Mouse (Mus musculus) kidney, embryonic 15.5 days (tissue): ENCODE measurements at regions not wholly inside any gene's neighbourhood (a gene's known extent, or its start where the extent isn't known, plus 50 kb on each side); places are given as distances from the start of the nearest gene placed in this dataset.

ENCODE experiments used
- ATAC-seq: fragments of 200-750 bp; cut with Nextera tagmentation; replicated peaks from 2 replicates; pipeline ENCODE4 v1.8.0; 2017; ENCODE audit warnings: moderate TSS enrichment; ENCODE audit not compliant: low FRiP score
- H3K27ac ChIP-seq: fragments of 300-500 bp; sonication (generic); 2 replicates; pipeline ENCODE4 v1.5.1; 2015; ENCODE audit warnings: mild to moderate bottlenecking, inconsistent platforms
- H3K27me3 ChIP-seq: fragments of 300-500 bp; sonication (generic); 2 replicates; pipeline ENCODE4 v1.6.1; 2015; ENCODE audit warnings: inconsistent platforms
- H3K36me3 ChIP-seq: fragments of 300-500 bp; sonication (generic); 2 replicates; pipeline ENCODE4 v1.6.1; 2015; ENCODE audit warnings: inconsistent platforms
- H3K4me1 ChIP-seq: fragments of 300-500 bp; sonication (generic); 2 replicates; pipeline ENCODE4 v1.6.1; 2015; ENCODE audit warnings: inconsistent platforms
- H3K4me2 ChIP-seq: fragments of 300-500 bp; sonication (generic); 2 replicates; pipeline ENCODE4 v1.6.1; 2015; ENCODE audit warnings: moderate library complexity, mild to moderate bottlenecking, inconsistent platforms
- H3K4me3 ChIP-seq: fragments of 300-500 bp; sonication (generic); replicated peaks from 2 replicates; pipeline ENCODE4 v1.5.1; 2015; ENCODE audit warnings: mild to moderate bottlenecking, inconsistent platforms
- H3K9ac ChIP-seq: fragments of 300-500 bp; sonication (generic); 2 replicates; pipeline ENCODE4 v1.6.1; 2015; ENCODE audit warnings: mild to moderate bottlenecking, inconsistent platforms
- H3K9me3 ChIP-seq: fragments of 300-500 bp; sonication (generic); replicated peaks from 2 replicates; pipeline ENCODE4 v1.6.1; 2016; ENCODE audit warnings: inconsistent platforms
- WGBS: fragments of 180-500 bp; shearing (Covaris S2); methylation state at CpG from one replicate; pipeline ENCODE4 v1.1.7; 2015; ENCODE audit warnings: mixed read lengths; 5-methylcytosine and 5-hydroxymethylcytosine counted together

DNA sequence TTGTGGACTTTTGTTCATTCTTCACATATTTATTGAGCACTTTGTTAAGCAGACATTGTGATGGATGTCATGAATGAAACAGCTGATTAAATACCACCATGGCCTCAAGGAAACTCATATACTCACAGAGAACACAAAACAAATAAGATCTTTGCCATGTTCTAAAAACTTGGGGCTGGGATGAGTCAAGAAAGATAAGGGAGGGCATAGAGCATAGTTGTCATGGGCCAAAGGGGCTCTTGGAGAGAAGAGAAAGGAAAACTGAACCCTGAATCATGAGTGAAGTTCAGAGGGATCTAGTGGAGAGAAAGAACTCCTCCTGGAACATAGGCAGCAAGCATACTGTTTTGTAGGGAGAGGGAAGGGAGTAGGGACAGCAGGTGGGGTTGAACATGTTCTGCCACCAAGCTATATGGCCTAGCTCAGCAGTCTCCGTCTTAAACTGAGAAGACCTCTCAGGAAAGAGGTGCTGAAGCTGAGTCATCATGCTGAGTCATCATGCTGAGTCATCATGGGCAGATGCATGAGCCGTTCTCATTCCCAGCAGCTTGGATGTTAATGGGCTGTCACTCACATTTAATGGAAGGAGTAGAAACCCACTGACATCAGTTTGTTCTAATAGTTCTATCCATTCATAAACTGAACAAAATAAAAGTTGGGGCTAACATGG lies 69.6 kb downstream of the Cetn3 start:
- H3K27ac ChIP-seq, result no peak overlapping the region
- H3K9ac ChIP-seq, result no peak overlapping the region
- no peaks in the 10 kb centered on the region for H3K27me3 ChIP-seq
- no peaks in the 10 kb centered on the region for H3K9me3 ChIP-seq
- H3K4me1 ChIP-seq, result no peaks in the 10 kb centered on the region
- no peak overlapping the region for H3K4me2 ChIP-seq
- ATAC-seq, result no peak
- no peak overlapping the region for H3K4me3 ChIP-seq
- no peaks in the 10 kb centered on the region for H3K36me3 ChIP-seq
- WGBS, result 52% methylated on average over 2 of the region's 2 CpGs

DNA sequence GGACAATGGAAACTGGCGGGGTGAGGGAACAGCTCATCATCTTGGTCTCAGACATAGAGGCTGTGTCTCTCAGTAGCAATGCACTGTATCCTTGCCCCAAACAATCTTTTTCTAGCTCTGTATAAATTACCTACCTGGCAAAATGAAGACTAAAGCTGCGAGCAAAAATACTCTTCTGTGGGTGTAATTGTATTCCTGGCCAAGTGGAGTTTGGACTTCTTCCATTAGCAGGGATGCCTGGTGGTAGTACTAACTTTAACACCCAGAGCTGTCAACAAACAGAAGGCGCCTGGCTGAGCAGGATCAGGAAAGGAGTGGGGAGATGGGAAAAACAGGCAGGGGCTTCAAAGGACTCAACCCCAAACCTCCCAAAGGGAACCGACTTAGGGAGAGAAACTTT lies 73.2 kb downstream of the Cetn3 start:
- no peak for ATAC-seq
- WGBS, result 55% methylated on average over 4 of the region's 4 CpGs
- no peak overlapping the region for H3K4me3 ChIP-seq
- H3K9me3 ChIP-seq, result no peaks in the 10 kb centered on the region
- no peaks in the 10 kb centered on the region for H3K27me3 ChIP-seq
- H3K4me1 ChIP-seq, result no peaks in the 10 kb centered on the region
- no peak overlapping the region for H3K27ac ChIP-seq
- no peaks in the 10 kb centered on the region for H3K36me3 ChIP-seq
- H3K9ac ChIP-seq, result no peak overlapping the region
- no peak overlapping the region for H3K4me2 ChIP-seq

GRCm38 (mm10) chr13:81860683-81861082 lies 77.8 kb downstream of the Cetn3 start:
- no peaks in the 10 kb centered on the region for H3K4me1 ChIP-seq
- no peak overlapping the region for H3K27ac ChIP-seq
- no peaks in the 10 kb centered on the region for H3K27me3 ChIP-seq
- H3K9me3 ChIP-seq, result no peaks in the 10 kb centered on the region
- no peak overlapping the region for H3K9ac ChIP-seq
- H3K36me3 ChIP-seq, result no peaks in the 10 kb centered on the region
- 73% methylated on average over 4 of the region's 4 CpGs for WGBS
- no peak for ATAC-seq
- no peak overlapping the region for H3K4me2 ChIP-seq
- no peak overlapping the region for H3K4me3 ChIP-seq

DNA sequence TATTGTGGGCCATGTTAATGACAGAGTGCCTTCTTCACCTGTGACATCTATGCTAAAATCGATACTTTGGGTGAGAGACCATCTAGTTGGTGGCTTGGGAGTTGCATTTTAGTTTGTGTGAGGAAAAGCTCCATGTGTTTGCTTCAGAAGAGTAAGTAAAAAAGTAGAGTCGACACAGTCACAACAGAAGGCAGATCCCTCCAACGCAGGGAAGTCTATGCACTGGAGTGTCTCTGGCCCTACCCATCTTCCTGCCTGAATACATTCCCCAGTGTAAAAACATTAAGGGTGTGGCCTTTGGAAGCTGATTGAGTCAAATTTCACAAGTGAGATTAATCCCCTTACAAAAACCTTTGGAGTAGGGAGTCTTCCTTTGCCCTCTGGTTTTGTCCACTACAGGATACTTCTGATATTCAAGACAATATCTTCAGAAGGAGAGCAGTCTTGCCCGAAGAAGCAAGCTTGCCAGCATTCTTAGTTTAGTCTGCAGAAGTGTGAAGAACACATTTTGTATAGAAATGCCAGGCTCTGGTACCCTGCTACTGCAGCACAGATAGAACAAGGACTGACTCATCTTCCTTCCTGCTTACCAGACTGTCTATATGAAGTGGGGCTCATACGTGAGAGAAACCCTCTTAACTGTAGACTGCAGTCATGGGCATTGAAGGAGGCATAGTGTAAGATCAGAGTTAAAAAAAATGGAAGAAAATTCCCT lies 79.2 kb downstream of the Cetn3 start:
- Histone ChIP-seq H3K27ac (no peak overlapping the region), H3K27me3 (no peaks in the 10 kb centered on the region), H3K9me3 (no peaks in the 10 kb centered on the region), H3K36me3 (no peaks in the 10 kb centered on the region), H3K4me2 (no peak overlapping the region), H3K9ac (no peak overlapping the region), H3K4me1 (no peaks in the 10 kb centered on the region), H3K4me3 (no peak overlapping the region)
- ATAC-seq, result no peak
- WGBS, result 82% methylated on average over 5 of the region's 5 CpGs

DNA sequence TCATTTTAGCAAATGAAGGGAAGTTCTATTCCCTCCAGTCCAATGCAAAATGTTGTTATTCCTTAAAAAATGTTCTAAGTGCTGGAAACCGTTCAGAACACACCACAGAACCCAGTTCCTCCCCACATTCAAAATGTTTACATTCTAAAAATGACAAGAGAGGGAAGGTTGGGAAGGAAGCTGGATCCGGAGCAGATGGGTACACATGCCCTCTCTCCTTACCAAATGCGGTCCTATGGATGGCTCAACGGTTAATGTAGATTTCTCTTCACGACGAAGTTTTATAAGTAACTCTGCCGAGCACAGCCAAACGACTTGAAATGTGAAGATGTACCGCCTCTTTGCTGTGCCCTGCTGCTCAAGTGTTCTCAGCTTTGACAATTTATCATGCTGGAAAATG lies 88.3 kb downstream of the Cetn3 start:
- H3K27me3 ChIP-seq, result no peaks in the 10 kb centered on the region
- no peak for ATAC-seq
- no peak overlapping the region for H3K27ac ChIP-seq
- WGBS, result 83% methylated on average over 9 of the region's 9 CpGs
- H3K4me1 ChIP-seq, result no peaks in the 10 kb centered on the region
- H3K4me2 ChIP-seq, result no peak overlapping the region
- H3K9me3 ChIP-seq, result no peaks in the 10 kb centered on the region
- H3K9ac ChIP-seq, result no peak overlapping the region
- H3K36me3 ChIP-seq, result no peaks in the 10 kb centered on the region
- no peak overlapping the region for H3K4me3 ChIP-seq

DNA sequence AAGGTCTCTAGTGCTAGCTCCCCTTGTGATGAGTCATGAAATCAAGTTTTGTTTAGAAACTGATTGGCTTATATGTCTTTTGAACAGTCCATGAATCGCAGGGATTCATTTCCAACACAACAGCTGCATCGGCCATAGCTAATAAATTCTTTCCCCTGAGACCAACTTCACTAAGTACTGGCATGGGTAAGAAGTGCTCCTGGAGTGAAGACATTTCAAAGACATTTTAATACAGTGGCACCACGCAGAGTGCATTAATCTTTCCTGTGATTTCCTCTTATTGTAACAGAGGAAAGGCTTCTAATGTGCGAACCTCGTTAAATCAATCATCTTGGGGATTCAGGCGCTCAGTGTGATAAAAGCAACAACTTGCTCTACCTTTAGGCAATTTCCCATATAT lies 103.0 kb downstream of the Cetn3 start:
- no peak overlapping the region for H3K4me2 ChIP-seq
- no peak overlapping the region for H3K27ac ChIP-seq
- 53% methylated on average over 6 of the region's 6 CpGs for WGBS
- no peaks in the 10 kb centered on the region for H3K4me1 ChIP-seq
- no peak for ATAC-seq
- H3K9ac ChIP-seq, result no peak overlapping the region
- H3K36me3 ChIP-seq, result no peaks in the 10 kb centered on the region
- no peaks in the 10 kb centered on the region for H3K9me3 ChIP-seq
- H3K27me3 ChIP-seq, result no peaks in the 10 kb centered on the region
- no peak overlapping the region for H3K4me3 ChIP-seq

DNA sequence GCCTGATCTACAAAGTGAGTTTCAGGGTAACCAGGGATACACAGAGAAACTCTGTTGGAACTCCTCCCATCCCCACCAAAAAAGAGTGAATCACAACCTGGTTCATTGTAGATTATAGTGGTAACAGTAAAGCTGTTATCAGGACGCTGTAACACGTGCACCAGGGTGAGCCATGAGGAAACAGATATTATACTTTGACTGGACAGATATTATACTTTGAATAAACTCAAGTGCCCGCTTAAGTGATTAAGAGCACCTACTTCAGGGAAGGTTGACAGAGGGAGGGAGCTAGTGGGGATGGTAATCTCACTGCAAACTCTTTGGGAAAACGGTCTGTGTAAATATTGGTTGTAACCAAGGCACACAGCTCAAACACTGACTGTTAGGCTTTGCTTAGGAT lies 147.4 kb downstream of the Cetn3 start:
- H3K4me2 ChIP-seq, result no peak overlapping the region
- WGBS, result 76% methylated on average over 4 of the region's 4 CpGs
- H3K4me3 ChIP-seq, result no peak overlapping the region
- no peaks in the 10 kb centered on the region for H3K4me1 ChIP-seq
- H3K36me3 ChIP-seq, result no peaks in the 10 kb centered on the region
- ATAC-seq, result no peak
- no peak overlapping the region for H3K9ac ChIP-seq
- H3K27ac ChIP-seq, result no peak overlapping the region
- H3K9me3 ChIP-seq, result no peaks in the 10 kb centered on the region
- no peaks in the 10 kb centered on the region for H3K27me3 ChIP-seq

GRCm38 (mm10) chr13:81931199-81931598 lies 148.3 kb downstream of the Cetn3 start:
- H3K27ac ChIP-seq, result no peak overlapping the region
- no peaks in the 10 kb centered on the region for H3K9me3 ChIP-seq
- no peaks in the 10 kb centered on the region for H3K36me3 ChIP-seq
- H3K27me3 ChIP-seq, result no peaks in the 10 kb centered on the region
- no peak overlapping the region for H3K9ac ChIP-seq
- ATAC-seq, result no peak
- no peaks in the 10 kb centered on the region for H3K4me1 ChIP-seq
- no peak overlapping the region for H3K4me3 ChIP-seq
- H3K4me2 ChIP-seq, result no peak overlapping the region
- WGBS, result 91% methylated on average over 2 of the region's 2 CpGs

DNA sequence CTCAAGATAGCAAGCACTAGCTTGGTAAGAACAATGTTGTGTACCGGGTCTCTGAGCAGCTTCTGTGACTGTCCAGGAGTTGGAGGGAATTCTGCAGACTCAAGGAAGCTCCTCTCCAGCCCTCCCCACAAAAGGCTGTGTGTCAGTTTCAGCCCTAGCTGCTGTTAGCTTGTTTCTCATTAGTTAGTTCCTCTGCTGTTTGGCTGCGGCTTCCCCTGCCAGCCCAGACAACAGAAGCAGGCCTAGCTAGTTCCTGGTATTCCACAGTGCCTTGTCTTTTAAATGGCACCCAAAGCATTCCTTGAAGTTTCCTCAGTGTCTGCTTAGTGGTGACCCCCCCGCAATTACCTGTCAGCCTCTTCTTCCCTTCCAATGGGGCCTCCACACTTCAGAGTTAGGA lies 154.2 kb downstream of the Cetn3 start:
- no peak for ATAC-seq
- Histone ChIP-seq H3K36me3 (no peaks in the 10 kb centered on the region), H3K4me1 (no peaks in the 10 kb centered on the region), H3K27ac (no peak overlapping the region), H3K9me3 (no peaks in the 10 kb centered on the region), H3K4me3 (no peak overlapping the region), H3K4me2 (no peak overlapping the region), H3K9ac (no peak overlapping the region), H3K27me3 (no peaks in the 10 kb centered on the region)
- WGBS, result 83% methylated on average over 3 of the region's 3 CpGs

DNA sequence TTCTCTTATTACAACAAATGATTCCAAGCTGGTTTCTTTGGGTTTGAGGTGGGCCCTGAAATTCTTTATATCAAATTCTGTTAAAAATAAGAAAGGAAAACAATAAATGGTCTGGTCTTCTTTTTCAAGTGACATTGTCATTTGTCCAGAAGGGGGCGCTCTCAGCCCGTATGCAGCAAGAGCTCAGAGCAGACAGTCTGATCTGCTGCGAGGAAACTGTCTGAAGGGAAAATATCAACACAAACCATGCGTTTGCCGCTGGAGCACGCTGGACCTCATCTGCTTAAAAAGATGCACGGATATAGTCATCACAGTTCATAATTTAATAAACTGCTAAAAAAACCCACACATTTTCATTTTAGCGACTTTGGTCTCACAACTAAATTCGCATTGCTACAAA lies 161.2 kb downstream of the Cetn3 start:
- Histone ChIP-seq H3K9ac (no peak overlapping the region), H3K27me3 (no peaks in the 10 kb centered on the region; the same call in 1 of the 2 replicates), H3K36me3 (no peaks in the 10 kb centered on the region), H3K4me1 (peaks cover 10% of the 10 kb centered on the region), H3K9me3 (no peaks in the 10 kb centered on the region), H3K4me3 (0 out of 2 replicates have a peak overlapping the region, but pooled peaks have one; percentile 19), H3K4me2 (peak overlapping the region; percentile 49), H3K27ac (no peak overlapping the region)
- peak; percentile 77 for ATAC-seq
- 15% methylated on average over 9 of the region's 9 CpGs for WGBS

DNA sequence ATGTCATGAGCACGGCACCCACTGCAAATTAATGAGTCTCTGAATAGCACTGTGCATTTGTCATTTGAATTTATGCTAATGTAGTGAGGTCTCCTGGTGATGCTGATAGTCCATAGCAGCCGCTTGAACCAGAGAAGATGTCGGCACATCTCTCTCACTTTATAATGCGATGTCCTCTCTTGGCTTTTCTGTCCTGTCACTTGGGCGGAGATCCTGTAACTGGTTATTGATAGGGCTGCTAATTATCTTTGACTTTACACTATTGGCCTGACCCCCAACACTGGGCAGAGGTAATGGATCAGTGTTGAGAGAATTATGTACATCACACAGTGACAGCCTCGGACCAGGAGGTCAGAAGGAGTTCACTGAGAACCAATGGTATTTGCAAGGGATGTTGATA lies 161.6 kb downstream of the Cetn3 start:
- Histone ChIP-seq H3K4me1 (peaks cover 10% of the 10 kb centered on the region), H3K4me3 (0 out of 2 replicates have a peak overlapping the region, but pooled peaks have one; percentile 19), H3K36me3 (no peaks in the 10 kb centered on the region), H3K4me2 (peak overlapping the region; percentile 49), H3K9me3 (no peaks in the 10 kb centered on the region), H3K27me3 (no peaks in the 10 kb centered on the region; the same call in 1 of the 2 replicates), H3K9ac (no peak overlapping the region), H3K27ac (no peak overlapping the region)
- 45% methylated on average over 6 of the region's 6 CpGs for WGBS
- ATAC-seq, result peak; percentile 52

DNA sequence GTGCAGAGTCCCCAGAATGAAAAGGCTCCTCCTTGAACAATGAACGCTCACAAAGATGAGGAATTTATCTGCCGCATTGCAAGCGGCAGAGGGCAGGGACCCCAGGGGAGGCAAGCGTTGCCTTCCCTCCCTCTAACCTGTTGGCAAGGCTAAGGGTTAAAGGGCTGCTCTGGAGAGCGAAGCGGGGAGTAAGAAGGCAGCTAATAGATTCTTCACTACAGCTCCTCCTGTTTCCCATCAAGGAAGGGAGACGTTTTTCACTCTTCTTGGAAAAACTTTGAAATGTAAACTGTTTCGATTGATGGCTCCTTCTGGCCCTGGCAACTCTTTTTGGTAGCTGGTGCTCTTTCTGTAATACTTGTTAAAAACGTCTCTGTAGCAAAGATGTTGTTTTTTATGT lies 162.9 kb downstream of the Cetn3 start:
- no peaks in the 10 kb centered on the region for H3K9me3 ChIP-seq
- H3K27me3 ChIP-seq, result no peaks in the 10 kb centered on the region; the same call in 1 of the 2 replicates
- H3K9ac ChIP-seq, result no peak overlapping the region
- H3K4me3 ChIP-seq, result peak overlapping the region; percentile 14; the same call in 1 of the 2 replicates
- no peaks in the 10 kb centered on the region for H3K36me3 ChIP-seq
- H3K27ac ChIP-seq, result no peak overlapping the region
- ATAC-seq, result 0 out of 2 replicates have a peak, but pooled peaks have one; percentile 54
- H3K4me2 ChIP-seq, result peak overlapping the region; percentile 56
- H3K4me1 ChIP-seq, result peaks cover 10% of the 10 kb centered on the region
- 7% methylated on average over 9 of the region's 9 CpGs for WGBS
